Mouse (Mus musculus) hindbrain, embryonic 16.5 days (tissue): ENCODE results near the gene Adam11. TPM values are rescaled to one million over a fixed set of nuclear protein-coding genes. Genes with fewer than 3 reads are reported as not detected.

Source experiments
- ATAC-seq: fragments of 200-750 bp; cut with Nextera tagmentation; 2 replicates; pipeline ENCODE4 v1.8.0; 2017; ENCODE audit warnings: moderate TSS enrichment, moderate library complexity
- H3K27ac ChIP-seq: fragments of 300-500 bp; sonication (generic); 2 replicates; pipeline ENCODE4 v1.5.1; 2014; ENCODE audit warnings: low read depth, mild to moderate bottlenecking, control low read depth, low read length, moderate library complexity
- H3K27me3 ChIP-seq: fragments of 300-500 bp; sonication (generic); replicated peaks from 2 replicates; pipeline ENCODE4 v1.6.1; 2014; ENCODE audit warnings: low read length; ENCODE audit not compliant: control insufficient read depth, insufficient read depth
- H3K36me3 ChIP-seq: fragments of 300-500 bp; sonication (generic); 2 replicates; pipeline ENCODE4 v1.6.1; 2014; ENCODE audit warnings: mild to moderate bottlenecking, low read length, moderate library complexity, mixed read lengths; ENCODE audit not compliant: control insufficient read depth, insufficient read depth
- H3K4me1 ChIP-seq: fragments of 300-500 bp; sonication (generic); 2 replicates; pipeline ENCODE4 v1.6.1; 2014; ENCODE audit warnings: low read depth, low read length; ENCODE audit not compliant: control insufficient read depth, insufficient read depth
- H3K4me2 ChIP-seq: fragments of 300-500 bp; sonication (generic); 2 replicates; pipeline ENCODE4 v1.6.1; 2014; ENCODE audit warnings: mild to moderate bottlenecking, low read length, control low read depth, moderate library complexity
- H3K4me3 ChIP-seq: fragments of 300-500 bp; sonication (generic); 2 replicates; pipeline ENCODE4 v1.5.1; 2014; ENCODE audit warnings: mild to moderate bottlenecking, low read length, control low read depth, moderate library complexity
- H3K9ac ChIP-seq: fragments of 300-500 bp; sonication (generic); 2 replicates; pipeline ENCODE4 v1.6.1; 2014; ENCODE audit warnings: low read depth, mild to moderate bottlenecking, control low read depth, low read length, moderate library complexity
- H3K9me3 ChIP-seq: fragments of 300-500 bp; sonication (generic); 2 replicates; pipeline ENCODE4 v1.6.1; 2014; ENCODE audit warnings: mild to moderate bottlenecking, low read length, moderate library complexity; ENCODE audit not compliant: control insufficient read depth
- WGBS: fragments of 180-500 bp; shearing (Covaris S2); extraction: QIAGEN DNeasy Blood & Tissue Kit; methylation state at CpG from one replicate; pipeline ENCODE4 v1.1.7; 2014; 5-methylcytosine and 5-hydroxymethylcytosine counted together
- polyA plus RNA-seq: library from polyadenylated mRNA; unstranded; fragments of >200 nt; fragmentation: Nextera tagmentation; extraction: Ambion mirVana; gene quantifications from 2 replicates; pipeline ENCODE4 v1.2.1, GENCODE M21; 2015

The Adam11 gene
- polyA plus RNA-seq, 1 experiment from 2014 or later = 23.6 TPM

- Histone ChIP-seq H3K27me3 (no peaks in the 10 kb centered on the region), H3K27ac (no peak overlapping the region), H3K4me2 (peak overlapping the region; percentile 97), H3K9me3 (no peaks in the 10 kb centered on the region), H3K9ac (peak overlapping the region; percentile 92; the same call in 1 of the 2 replicates), H3K4me3 (peak overlapping the region; percentile 81; the same call in 1 of the 2 replicates), H3K4me1 (peaks cover 17% of the 10 kb centered on the region), H3K36me3 (no peaks in the 10 kb centered on the region)
- peak; percentile 14; the same call in 1 of the 2 replicates for ATAC-seq
- 46% methylated on average over 11 of the region's 11 CpGs for WGBS
These were observed 1.9 kb downstream of the Adam11 start for GRCm38 (mm10) chr11:102763009-102763767.

GRCm38 (mm10) chr11:102765416-102765815, 4.2 kb downstream of the Adam11 start:
- H3K4me1 ChIP-seq = peaks cover 17% of the 10 kb centered on the region
- H3K4me3 ChIP-seq = no peak overlapping the region
- no peaks in the 10 kb centered on the region for H3K36me3 ChIP-seq
- no peak overlapping the region for H3K27ac ChIP-seq
- no peak overlapping the region for H3K4me2 ChIP-seq
- no peaks in the 10 kb centered on the region for H3K9me3 ChIP-seq
- no peaks in the 10 kb centered on the region for H3K27me3 ChIP-seq
- no peak for ATAC-seq
- H3K9ac ChIP-seq = no peak overlapping the region
- 88% methylated on average over 5 of the region's 5 CpGs for WGBS

GRCm38 (mm10) chr11:102767055-102767670, 5.9 kb downstream of the Adam11 start:
- Histone ChIP-seq H3K9me3 (no peaks in the 10 kb centered on the region), H3K27me3 (no peaks in the 10 kb centered on the region), H3K4me2 (no peak overlapping the region), H3K9ac (no peak overlapping the region), H3K4me3 (no peak overlapping the region), H3K36me3 (no peaks in the 10 kb centered on the region), H3K27ac (no peak overlapping the region), H3K4me1 (peaks cover 13% of the 10 kb centered on the region)
- 72% methylated on average over 6 of the region's 6 CpGs for WGBS
- ATAC-seq = no peak

- H3K4me2 ChIP-seq = no peak overlapping the region
- no peak overlapping the region for H3K27ac ChIP-seq
- WGBS = 80% methylated on average over 6 of the region's 6 CpGs
- no peaks in the 10 kb centered on the region for H3K9me3 ChIP-seq
- H3K27me3 ChIP-seq = no peaks in the 10 kb centered on the region
- no peaks in the 10 kb centered on the region for H3K36me3 ChIP-seq
- no peak overlapping the region for H3K9ac ChIP-seq
- peaks cover 13% of the 10 kb centered on the region for H3K4me1 ChIP-seq
- no peak for ATAC-seq
- H3K4me3 ChIP-seq = no peak overlapping the region
These were observed 7.9 kb downstream of the Adam11 start for GRCm38 (mm10) chr11:102769141-102769540.

GRCm38 (mm10) chr11:102769993-102770661, 8.9 kb downstream of the Adam11 start:
- WGBS = 87% methylated on average over 12 of the region's 12 CpGs

GRCm38 (mm10) chr11:102770662-102771435, 9.6 kb downstream of the Adam11 start:
- H3K9ac ChIP-seq = 0 out of 2 replicates have a peak overlapping the region, but pooled peaks have one; percentile 18
- WGBS = 48% methylated on average over 14 of the region's 15 CpGs
- H3K27ac ChIP-seq = no peak overlapping the region
- no peaks in the 10 kb centered on the region for H3K27me3 ChIP-seq
- no peak overlapping the region for H3K4me2 ChIP-seq
- no peaks in the 10 kb centered on the region for H3K9me3 ChIP-seq
- no peak for ATAC-seq
- H3K4me1 ChIP-seq = peaks cover 28% of the 10 kb centered on the region
- no peak overlapping the region for H3K4me3 ChIP-seq
- peaks cover 2% of the 10 kb centered on the region; the same call in 1 of the 2 replicates for H3K36me3 ChIP-seq

More at GRCm38 (mm10) chr11:102769993-102770661, 8.9 kb downstream of the Adam11 start:
- no peak overlapping the region for H3K9ac ChIP-seq
- peaks cover 21% of the 10 kb centered on the region for H3K4me1 ChIP-seq
- H3K36me3 ChIP-seq = no peaks in the 10 kb centered on the region
- H3K27me3 ChIP-seq = no peaks in the 10 kb centered on the region
- no peaks in the 10 kb centered on the region for H3K9me3 ChIP-seq
- H3K27ac ChIP-seq = no peak overlapping the region
- no peak for ATAC-seq
- no peak overlapping the region for H3K4me2 ChIP-seq
- H3K4me3 ChIP-seq = no peak overlapping the region

- Histone ChIP-seq H3K4me3 (no peak overlapping the region), H3K36me3 (peaks cover 9% of the 10 kb centered on the region; the same call in 1 of the 2 replicates), H3K27me3 (no peaks in the 10 kb centered on the region), H3K9ac (0 out of 2 replicates have a peak overlapping the region, but pooled peaks have one; percentile 33), H3K4me1 (peaks cover 28% of the 10 kb centered on the region), H3K9me3 (no peaks in the 10 kb centered on the region), H3K4me2 (no peak overlapping the region), H3K27ac (no peak overlapping the region)
- 28% methylated on average over 16 of the region's 16 CpGs for WGBS
- no peak for ATAC-seq
These were observed 10.9 kb downstream of the Adam11 start for GRCm38 (mm10) chr11:102771916-102772714.
